Mouse (Mus musculus): ENCODE data around the gene BC030500. TPM values are rescaled to one million over a fixed set of nuclear protein-coding genes. Genes with fewer than 3 reads are reported as not detected.

The BC030500 gene
- polyA plus RNA-seq, 1 experiment from 2014 or later: 16.5 TPM

- Histone ChIP-seq H3K36me3 (ENCODE audit: control insufficient read depth, insufficient read depth, low read length) (no peaks in the 10 kb centered on the region), H3K9me3 (ENCODE audit: control insufficient read depth, low read length) (no peaks in the 10 kb centered on the region), H3K4me2 (ENCODE audit: low read depth, low read length) (no peak overlapping the region), H3K27me3 (ENCODE audit: control insufficient read depth, insufficient read depth, low read length) (no peaks in the 10 kb centered on the region), H3K9ac (replicated peaks; ENCODE audit: low read depth, low read length) (no peak overlapping the region), H3K4me3 (ENCODE audit: low read depth, low read length) (no peak overlapping the region), H3K4me1 (ENCODE audit: control insufficient read depth, insufficient read depth, low read length) (no peaks in the 10 kb centered on the region), H3K27ac (ENCODE audit: low read depth, low read length) (no peak overlapping the region)
- 75% methylated on average over 1 of the region's 1 CpGs for WGBS
- ATAC-seq (ENCODE audit: low read depth): peak; percentile 66; the same call in 1 of the 2 replicates
Measured at GRCm38 (mm10) chr8:58931066-58931465, 19.5 kb downstream of the BC030500 start.

DNA sequence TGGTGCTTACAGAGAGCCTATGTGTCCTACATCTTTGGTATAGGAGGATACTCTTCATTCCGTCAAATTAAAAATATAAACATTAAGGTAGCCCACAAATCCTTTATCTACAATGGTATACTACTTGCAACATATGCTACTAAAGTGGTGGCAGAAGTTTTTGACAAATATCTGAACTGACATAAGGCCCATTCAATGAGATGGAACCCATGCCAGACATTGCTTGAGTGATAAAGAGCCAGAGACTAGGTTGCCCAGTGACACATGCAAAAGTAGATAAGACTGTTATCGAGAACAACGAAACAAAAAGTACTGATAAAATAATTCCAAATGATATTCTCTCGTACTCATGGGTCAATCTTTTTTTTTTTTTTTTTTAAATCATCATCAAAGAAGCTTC, 32.2 kb downstream of the BC030500 start:
- Histone ChIP-seq H3K27me3 (ENCODE audit: control insufficient read depth, insufficient read depth, low read length) (no peaks in the 10 kb centered on the region), H3K4me3 (ENCODE audit: low read depth, low read length) (no peak overlapping the region), H3K9me3 (ENCODE audit: control insufficient read depth, low read length) (no peaks in the 10 kb centered on the region), H3K4me2 (ENCODE audit: low read depth, low read length) (no peak overlapping the region), H3K4me1 (ENCODE audit: control insufficient read depth, insufficient read depth, low read length) (no peaks in the 10 kb centered on the region), H3K36me3 (ENCODE audit: control insufficient read depth, insufficient read depth, low read length) (no peaks in the 10 kb centered on the region), H3K9ac (replicated peaks; ENCODE audit: low read depth, low read length) (no peak overlapping the region), H3K27ac (ENCODE audit: low read depth, low read length) (no peak overlapping the region)
- no peak for ATAC-seq (ENCODE audit: low read depth)
- WGBS: 95% methylated on average over 4 of the region's 4 CpGs

DNA sequence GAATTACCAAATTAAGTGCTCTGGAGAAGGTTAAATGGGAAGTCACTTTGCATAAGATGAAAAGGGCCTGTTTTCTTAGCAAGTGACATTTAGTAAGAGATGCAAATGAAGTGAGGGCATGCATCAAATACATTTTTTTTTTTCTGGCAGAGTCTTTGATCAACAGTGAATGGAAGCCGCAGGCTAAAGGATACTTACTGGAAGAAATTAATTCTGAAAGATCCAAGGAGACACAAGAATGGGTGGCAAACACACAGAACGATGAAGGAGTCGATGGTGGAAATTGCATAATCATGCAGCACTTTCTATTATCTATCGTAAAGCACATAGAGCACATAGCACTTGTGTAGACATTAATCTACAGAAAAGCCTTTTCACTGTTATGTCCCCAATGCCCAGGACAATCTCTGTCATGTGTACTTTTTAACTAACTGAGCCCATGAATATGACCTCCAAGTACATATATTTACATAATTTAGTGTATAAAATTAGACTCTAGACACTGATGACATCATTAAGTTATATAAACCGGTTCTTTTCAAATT, 45.7 kb downstream of the BC030500 start:
- Histone ChIP-seq H3K27ac (ENCODE audit: low read depth, low read length) (no peak overlapping the region), H3K9ac (replicated peaks; ENCODE audit: low read depth, low read length) (no peak overlapping the region), H3K4me3 (ENCODE audit: low read depth, low read length) (no peak overlapping the region), H3K36me3 (ENCODE audit: control insufficient read depth, insufficient read depth, low read length) (no peaks in the 10 kb centered on the region), H3K9me3 (ENCODE audit: control insufficient read depth, low read length) (no peaks in the 10 kb centered on the region), H3K4me2 (ENCODE audit: low read depth, low read length) (no peak overlapping the region), H3K27me3 (ENCODE audit: control insufficient read depth, insufficient read depth, low read length) (no peaks in the 10 kb centered on the region), H3K4me1 (ENCODE audit: control insufficient read depth, insufficient read depth, low read length) (no peaks in the 10 kb centered on the region)
- WGBS: 83% methylated on average over 5 of the region's 5 CpGs
- ATAC-seq (ENCODE audit: low read depth): no peak

Other genes with a start within 250 kb of the BC030500 start
- 17.5 and 26.4 TPM in 2 replicates for gene Galntl6, start 885 bp downstream of the BC030500 start, polyA plus RNA-seq (2014; fragmentation: Nextera tagmentation; extraction: Ambion mirVana)